Mouse (Mus musculus) CD4-positive, CD25-positive, alpha-beta regulatory T cell, adult 4 months (primary cell): ENCODE measurements around the gene Tnfsf15. TPM values are rescaled to one million over a fixed set of nuclear protein-coding genes. Genes with fewer than 3 reads are reported as not detected.

Experiments used
- ATAC-seq: one replicate; pipeline ENCODE4 v1.8.0; 2017
- polyA plus RNA-seq, 2 experiments: library from polyadenylated mRNA; unstranded; fragments of 100-300 nt; shearing (Covaris generic); gene quantifications; one replicate each; pipeline ENCODE4 v1.2.1; 2017

Tnfsf15 gene
- polyA plus RNA-seq, 2 experiments from 2014 or later = 0.18 to 0.38 TPM

- no peak for ATAC-seq
Observed at GRCm38 (mm10) chr4:63740761-63741160, 4.2 kb downstream of the Tnfsf15 start.

GRCm38 (mm10) chr4:63740001-63740400, 4.9 kb downstream of the Tnfsf15 start:
- ATAC-seq = no peak

GRCm38 (mm10) chr4:63739524-63739923, 5.4 kb downstream of the Tnfsf15 start:
- no peak for ATAC-seq

GRCm38 (mm10) chr4:63738364-63738997, 6.4 kb downstream of the Tnfsf15 start:
- ATAC-seq = no peak

GRCm38 (mm10) chr4:63731299-63731698, 13.6 kb downstream of the Tnfsf15 start:
- ATAC-seq = no peak

- ATAC-seq = no peak
Observed at GRCm38 (mm10) chr4:63726727-63727126, 18.2 kb downstream of the Tnfsf15 start.

GRCm38 (mm10) chr4:63725981-63726380, 18.9 kb downstream of the Tnfsf15 start:
- no peak for ATAC-seq

- no peak for ATAC-seq
Observed at GRCm38 (mm10) chr4:63717922-63718643, 26.8 kb downstream of the Tnfsf15 start.

GRCm38 (mm10) chr4:63711886-63712285, 33.0 kb downstream of the Tnfsf15 start:
- ATAC-seq = no peak

- ATAC-seq = no peak
Observed at GRCm38 (mm10) chr4:63710431-63711220, 34.3 kb downstream of the Tnfsf15 start.

GRCm38 (mm10) chr4:63706279-63706971, 38.5 kb downstream of the Tnfsf15 start:
- ATAC-seq = no peak

GRCm38 (mm10) chr4:63704232-63704631, 40.7 kb downstream of the Tnfsf15 start:
- ATAC-seq = no peak

- no peak for ATAC-seq
Observed at GRCm38 (mm10) chr4:63703686-63704085, 41.2 kb downstream of the Tnfsf15 start.

GRCm38 (mm10) chr4:63702006-63702704, 42.8 kb downstream of the Tnfsf15 start:
- no peak for ATAC-seq

GRCm38 (mm10) chr4:63699749-63700148, 45.2 kb downstream of the Tnfsf15 start:
- ATAC-seq = no peak

GRCm38 (mm10) chr4:63696921-63697320, 48.0 kb downstream of the Tnfsf15 start:
- ATAC-seq = no peak

- ATAC-seq = no peak
Observed at GRCm38 (mm10) chr4:63692351-63692750, 52.6 kb downstream of the Tnfsf15 start.

GRCm38 (mm10) chr4:63687429-63687828, 57.5 kb downstream of the Tnfsf15 start:
- no peak for ATAC-seq

- peak; percentile 69 for ATAC-seq
Observed at GRCm38 (mm10) chr4:63686157-63686556, 58.8 kb downstream of the Tnfsf15 start.

- ATAC-seq = no peak
Observed at GRCm38 (mm10) chr4:63685253-63685525, 59.7 kb downstream of the Tnfsf15 start.

GRCm38 (mm10) chr4:63684412-63685252, 60.3 kb downstream of the Tnfsf15 start:
- no peak for ATAC-seq
